In genomic region chr12:75170970-75171369, GRCm38 (mm10) we compare ENCODE assay signal across 9 mouse cellular contexts. TPM values are rescaled to one million over a fixed set of nuclear protein-coding genes. Genes with fewer than 3 reads are reported as not detected.
DNase-seq lines count a peak whose midpoint lies in the region; ATAC-seq and TF ChIP-seq lines count a peak whose summit lies in the region.
"Had no signal": no experiment of that assay in that cellular context is flagged by ENCODE, and none has a peak within 500 bp of the region (broad histone marks: within the 10 kb centered on the region; RNA-seq: fewer than 3 reads in every experiment).

No protein-coding gene starts in this region.

- TF ChIP-seq POLR2A in heart, adult 2 months (IDR thresholded peaks at IDR 0.05; ENCODE audit: insufficient read depth, low read depth, low read length): no peak
- no peak for TF ChIP-seq POLR2A in limb, embryonic 14.5 days (IDR thresholded peaks at IDR 0.05; ENCODE audit: borderline replicate concordance, extremely low read depth, insufficient read depth, insufficient read length)

- H3K4me1 ChIP-seq in heart, adult 2 months (ENCODE audit: control insufficient read depth, insufficient read depth, low read length): no peaks in the 10 kb centered on the region
- peaks cover under 1% of the 10 kb centered on the region; the same call in 1 of the 2 replicates for H3K4me1 ChIP-seq in heart, embryonic 11.5 days (ENCODE audit: control insufficient read depth, insufficient read depth, low read length)
- no peaks in the 10 kb centered on the region for H3K4me1 ChIP-seq in limb, embryonic 14.5 days (ENCODE audit: control insufficient read depth, insufficient read depth, low read length)
- peaks cover 2% of the 10 kb centered on the region; the same call in 1 of the 2 replicates for H3K4me1 ChIP-seq in limb, embryonic 10.5 days

- H3K4me3 ChIP-seq in heart, adult 2 months: no peak overlapping the region
- H3K4me3 ChIP-seq in heart, embryonic 11.5 days (ENCODE audit: low read depth, low read length): no peak overlapping the region
- no peak overlapping the region for H3K4me3 ChIP-seq in limb, embryonic 14.5 days (replicated peaks; ENCODE audit: low read length)
- H3K4me3 ChIP-seq in limb, embryonic 10.5 days: no peak overlapping the region

- intact Hi-C loops in heart, adult 2 months (cut with DNase I): loop anchor here (5.0 kb wide), 2 partner anchors 221 to 849 kb away; no protein-coding TSS in a partner anchor

- H3K79me2 ChIP-seq in heart, adult 2 months (replicated peaks; ENCODE audit: control insufficient read depth, insufficient read depth, low read length): no peaks in the 10 kb centered on the region

- peaks cover 4% of the 10 kb centered on the region for H3K27me3 ChIP-seq in heart, adult 2 months (ENCODE audit: control insufficient read depth, insufficient read depth, low read length)
- H3K27me3 ChIP-seq in heart, embryonic 11.5 days (ENCODE audit: control insufficient read depth, insufficient read depth, low read length): peaks cover 16% of the 10 kb centered on the region
- H3K27me3 ChIP-seq in limb, embryonic 14.5 days (ENCODE audit: control insufficient read depth, insufficient read depth, low read length): peaks cover 13% of the 10 kb centered on the region
- peaks cover 22% of the 10 kb centered on the region for H3K27me3 ChIP-seq in limb, embryonic 10.5 days (ENCODE audit: low read depth, poor library complexity, severe bottlenecking)

- H3K36me3 ChIP-seq in heart, adult 2 months (ENCODE audit: control insufficient read depth, insufficient read depth, low read length): no peaks in the 10 kb centered on the region
- H3K36me3 ChIP-seq in heart, embryonic 11.5 days (ENCODE audit: control insufficient read depth, insufficient read depth, low read length): no peaks in the 10 kb centered on the region
- H3K36me3 ChIP-seq in limb, embryonic 14.5 days (ENCODE audit: control insufficient read depth, insufficient read depth, low read length): no peaks in the 10 kb centered on the region
- no peaks in the 10 kb centered on the region for H3K36me3 ChIP-seq in limb, embryonic 10.5 days

- H3K4me2 ChIP-seq in heart, embryonic 11.5 days: no peak overlapping the region
- H3K4me2 ChIP-seq in limb, embryonic 14.5 days (replicated peaks; ENCODE audit: low read depth, low read length, severe bottlenecking): no peak overlapping the region

- TF ChIP-seq EP300 in heart, adult 2 months (IDR thresholded peaks at IDR 0.05; ENCODE audit: insufficient read depth, low read depth, low read length): no peak

- peak; percentile 66 for TF ChIP-seq CTCF in heart, adult 2 months (IDR thresholded peaks at IDR 0.05)

- no peak overlapping the region for H3K9ac ChIP-seq in heart, adult 2 months (ENCODE audit: low read depth, low read length)
- H3K9ac ChIP-seq in heart, embryonic 11.5 days (ENCODE audit: low read depth, low read length): no peak overlapping the region
- H3K9ac ChIP-seq in limb, embryonic 14.5 days (ENCODE audit: low read depth, low read length, severe bottlenecking): no peak overlapping the region

- no peaks in the 10 kb centered on the region for H3K9me3 ChIP-seq in heart, embryonic 11.5 days (replicated peaks; ENCODE audit: control insufficient read depth, low read length)
- peaks cover 6% of the 10 kb centered on the region; the same call in 1 of the 2 replicates for H3K9me3 ChIP-seq in limb, embryonic 14.5 days (ENCODE audit: control insufficient read depth, low read length)
- no peaks in the 10 kb centered on the region for H3K9me3 ChIP-seq in limb, embryonic 10.5 days (replicated peaks)

- ATAC-seq in heart, embryonic 11.5 days (replicated peaks; ENCODE audit: insufficient number of reproducible peaks, low FRiP score, low TSS enrichment): no peak
- ATAC-seq in limb, embryonic 14.5 days (ENCODE audit: low FRiP score, low read depth): no peak

- no peak for DNase-seq in heart, adult 2 months
- DNase-seq in limb, embryonic 14.5 days (ENCODE audit: low spot score): peak; percentile 20
- DNase-seq in limb, embryonic 10.5 days (ENCODE audit: low spot score): no peak
- peak; percentile 55 for DNase-seq in NIH3T3 (ENCODE audit: low read depth)
- peak; percentile 2 for DNase-seq in forelimb bud, embryonic 11.5 days (ENCODE audit: low read depth, low spot score)
- DNase-seq in spleen, adult 18-20 months: no peak
- DNase-seq in testis, postnatal 10 days (ENCODE audit: low spot score): no peak

- 21% methylated on average over 2 of the region's 2 CpGs for WGBS in heart, adult 2 months
- 21% methylated on average over 2 of the region's 2 CpGs for WGBS in heart, embryonic 11.5 days (ENCODE audit: insufficient replicate concordance)
- WGBS in limb, embryonic 14.5 days: 31% methylated on average over 2 of the region's 2 CpGs
- WGBS in limb, embryonic 10.5 days: 27% methylated on average over 2 of the region's 2 CpGs

- H3K27ac ChIP-seq in heart, adult 2 months: no peak overlapping the region
- no peak overlapping the region for H3K27ac ChIP-seq in heart, embryonic 11.5 days (ENCODE audit: low read depth, low read length)
- no peak overlapping the region for H3K27ac ChIP-seq in limb, embryonic 14.5 days (replicated peaks; ENCODE audit: low read depth, low read length)
- H3K27ac ChIP-seq in limb, embryonic 10.5 days: no peak overlapping the region

RNA-seq across cellular contexts. Expression of gene Kcnh5, which starts 6.2 kb away (rescaled TPM):
- not detected for total RNA-seq in heart, adult 2 months (2021)
- polyA plus RNA-seq in heart, adult 2 months (2012; rRNA removed): not detected in 2 replicates
- polyA plus RNA-seq in heart, embryonic 11.5 days (2014; fragmentation: Nextera tagmentation; extraction: Ambion mirVana): 0.06 TPM in 1 of 2 replicates, not detected in the other
- 0.28 and 0.35 TPM in 2 replicates for polyA plus RNA-seq in limb, embryonic 14.5 days (2012; rRNA removed)
- 0.43 and 0.65 TPM in 2 replicates for polyA plus RNA-seq in limb, embryonic 14.5 days (2014; fragmentation: Nextera tagmentation; extraction: Ambion mirVana)
- polyA plus RNA-seq in limb, embryonic 10.5 days (2016; fragmentation: Nextera tagmentation; extraction: Ambion mirVana): 0.13 and 0.18 TPM in 2 replicates
- total RNA-seq: hematopoietic stem cell, adult 5-6 weeks had no signal

Comparison
In these comparisons a context has a peak if more than half of its experiments do, and no peak if none do; other contexts are left out.
1. DNase-seq: peak in limb, embryonic 14.5 days (single experiment), NIH3T3 (single experiment) and forelimb bud, embryonic 11.5 days (single experiment); none in heart, adult 2 months (0 of 2), limb, embryonic 10.5 days (single experiment), spleen, adult 18-20 months (0 of 2) and testis, postnatal 10 days (single experiment).